14 mouse cellular contexts compared by ENCODE assay signal in genomic region chr3:80307632-80308031, GRCm38 (mm10).
"Had no signal": no experiment of that assay in that cellular context is flagged by ENCODE, and none has a peak within 500 bp of the region (broad histone marks: within the 10 kb centered on the region; RNA-seq: fewer than 3 reads in every experiment).

No protein-coding gene starts in this region.

- DNase-seq: kidney, adult 11 months; kidney, adult 8-10 months; kidney, postnatal 25 days; layer of hippocampus, postnatal 36 days; liver; lung, adult 18-20 months; lung, postnatal 10 days; lung, postnatal 36 days; retina, postnatal 1 day; right cerebral cortex, postnatal 4 days; thymus, postnatal 25 days had no signal

- ATAC-seq: intestine, embryonic 15.5 days; liver, embryonic 12.5 days; midbrain, embryonic 13.5 days had no signal
